Comparison of ENCODE assay signal across 14 mouse cellular contexts in the genomic region with DNA sequence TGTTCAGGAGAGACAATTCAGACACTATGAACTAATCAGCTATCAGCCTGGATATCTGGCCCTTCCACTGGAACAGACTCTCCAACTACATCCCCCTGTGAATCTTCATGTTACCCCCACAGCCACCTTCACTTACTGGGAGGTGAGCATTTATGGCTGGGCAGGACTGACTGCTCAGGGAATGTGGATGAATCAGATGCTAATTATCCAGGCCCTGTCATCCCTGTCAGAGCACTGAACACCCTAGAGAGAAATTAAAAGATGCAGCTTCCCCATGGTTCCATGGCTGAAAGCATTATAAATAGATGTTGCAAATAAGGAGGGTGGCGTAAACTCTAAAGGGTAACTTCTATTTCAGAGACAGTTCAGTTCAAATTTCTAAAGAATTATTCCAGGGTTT.
"Had no signal": no experiment of that assay in that cellular context is flagged by ENCODE, and none has a peak within 500 bp of the region (broad histone marks: within the 10 kb centered on the region; RNA-seq: fewer than 3 reads in every experiment).

No protein-coding gene starts in this region.

- H3K27me3 ChIP-seq: kidney, embryonic 15.5 days; liver, embryonic 13.5 days; midbrain, embryonic 12.5 days had no signal

- H3K4me3 ChIP-seq: kidney, embryonic 15.5 days; left cerebral cortex, adult 2 months; liver, embryonic 13.5 days; midbrain, embryonic 12.5 days had no signal

- H3K4me2 ChIP-seq: kidney, embryonic 15.5 days; liver, embryonic 13.5 days; midbrain, embryonic 12.5 days had no signal

- H3K36me3 ChIP-seq: kidney, embryonic 15.5 days; liver, embryonic 13.5 days; midbrain, embryonic 12.5 days had no signal

- H3K9ac ChIP-seq: kidney, embryonic 15.5 days; liver, embryonic 13.5 days; midbrain, embryonic 12.5 days had no signal

- H3K9me3 ChIP-seq: kidney, embryonic 15.5 days; liver, embryonic 13.5 days; midbrain, embryonic 12.5 days had no signal

- H3K4me1 ChIP-seq: kidney, embryonic 15.5 days; liver, embryonic 13.5 days; midbrain, embryonic 12.5 days had no signal

- H3K27ac ChIP-seq: kidney, embryonic 15.5 days; left cerebral cortex, adult 2 months; liver, embryonic 13.5 days; midbrain, embryonic 12.5 days had no signal

- DNase-seq: kidney, adult 11 months; kidney, adult 8-10 months; kidney, postnatal 10 days; kidney, postnatal 36 days; layer of hippocampus, postnatal 36 days; liver, embryonic 13.5 days; lung, adult 2 months; lung, postnatal 14 days; lung, postnatal 4 days; thymus, adult 18-20 months; thymus, postnatal 36 days had no signal
